Mouse (Mus musculus): Measurements from ENCODE around the gene Krtap4-13.

GRCm38 (mm10) chr11:99837966-99838365 lies 28.3 kb upstream of the Krtap4-13 start, which contains the start of gene 2300003K06Rik:
- no peak for TF ChIP-seq GATA1 (IDR thresholded peaks at IDR 0.05; ENCODE audit: borderline replicate concordance, low read length)
- TF ChIP-seq FLI1 (IDR thresholded peaks at IDR 0.05; ENCODE audit: low read length) = no peak

Data from megakaryocyte, embryonic 14.5 days (primary cell).